Mouse (Mus musculus) cerebellum, adult 2 months (tissue): ENCODE data around the gene BC055324.

Experiments used
- CTCF ChIP-seq: fragments of 200-500 bp; IDR thresholded peaks from 2 replicates; pipeline ENCODE4 v1.5.1; 2011; ENCODE audit warnings: low read depth, mild to moderate bottlenecking, control low read depth, low read length, moderate library complexity, borderline replicate concordance; ENCODE audit not compliant: insufficient read depth
- POLR2A ChIP-seq: fragments of 200-500 bp; IDR thresholded peaks from 2 replicates; pipeline ENCODE4 v1.6.1; 2011; ENCODE audit warnings: low read length, control low read depth, borderline replicate concordance; ENCODE audit not compliant: insufficient read depth

GRCm38 (mm10) chr1:163903411-163903810 lies 91.2 kb downstream of the BC055324 start:
- TF ChIP-seq POLR2A (no peak), CTCF (no peak)
